Mouse (Mus musculus) adrenal gland, adult 8-10 months (tissue): ENCODE data around the gene Vmn1r51. TPM values are rescaled to one million over a fixed set of nuclear protein-coding genes. Genes with fewer than 3 reads are reported as not detected.
"Not testable (repeated sequence)": the region's sequence is repeated elsewhere in the genome, so short reads cannot be mapped to it uniquely, and the experiment has no call there.

Source experiments
- DNase-seq: peaks from one replicate; pipeline ENCODE4 v3.0.0; 2022
- total RNA-seq, 4 experiments: library from RNA; stranded (reverse); gene quantifications; 2 replicates each; pipeline ENCODE4 v1.2.4; 2022

Vmn1r51 gene
- total RNA-seq, result not detected

DNA sequence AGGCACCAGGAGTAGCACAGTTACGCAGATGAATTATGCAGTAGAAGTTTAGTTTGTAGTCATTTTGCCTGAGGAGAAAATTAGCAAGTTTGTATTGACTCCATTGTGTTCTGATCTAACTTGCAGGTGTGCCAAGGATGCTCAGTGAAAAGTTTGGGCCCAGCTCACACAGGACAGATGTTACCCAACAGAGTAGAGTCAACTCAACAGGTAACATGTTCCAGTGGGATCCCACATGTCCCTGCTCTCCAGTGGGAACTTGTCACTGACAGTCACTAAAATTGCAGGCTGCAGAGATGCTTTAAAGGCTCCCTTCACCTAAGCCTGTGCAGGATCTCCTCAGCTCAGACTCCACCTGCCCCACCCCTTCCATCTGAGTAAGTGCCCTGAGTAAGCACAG is at the start of gene Vmn1r51:
Vmn1r51 (plus strand) TSS at position 301 of the 400 bp plus-strand sequence.
- not testable (repeated sequence) for DNase-seq

DNA sequence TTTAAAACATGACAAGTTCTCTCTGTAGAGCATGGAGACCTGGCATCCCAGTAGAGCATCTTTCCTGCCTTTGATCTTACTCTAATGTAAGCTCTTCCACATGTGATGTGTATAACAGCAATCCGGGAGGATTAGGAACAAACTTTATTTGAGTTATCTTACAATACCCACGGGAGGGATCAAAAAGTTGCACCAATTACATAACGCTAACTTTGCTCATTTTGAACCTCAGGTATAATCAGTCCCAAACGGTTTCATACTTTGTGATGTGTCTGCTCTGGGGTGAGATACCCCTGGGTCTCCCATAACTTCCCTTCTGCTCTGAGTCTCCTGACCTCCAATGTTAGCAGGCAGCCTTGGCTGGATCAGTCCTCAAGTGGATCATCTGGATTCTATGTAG is 44.0 kb upstream of the Vmn1r51 start, which contains the start of gene Vmn1r49:
Vmn1r49 (minus strand) TSS at position 101 of the 400 bp plus-strand sequence.
- DNase-seq, result no peak

DNA sequence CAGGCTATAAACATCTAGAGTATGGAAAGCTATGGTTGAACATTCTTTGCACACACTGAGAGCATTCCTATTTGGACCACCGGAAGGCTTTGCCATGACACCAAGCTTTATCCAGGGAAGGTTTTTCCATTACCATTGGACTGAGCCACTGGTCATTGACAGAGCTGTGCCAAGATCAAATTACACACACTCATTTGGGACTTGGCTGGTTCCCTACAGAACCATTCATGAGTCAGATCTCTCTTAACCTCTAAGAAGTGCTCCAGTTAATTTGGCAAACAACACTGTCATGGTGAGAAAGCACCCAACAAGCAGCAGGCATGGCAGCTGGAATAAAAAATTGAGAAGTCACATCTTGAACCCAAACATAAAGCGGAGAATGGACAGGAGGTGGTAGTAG is 21.8 kb upstream of the Vmn1r51 start:
- DNase-seq, result no peak

DNA sequence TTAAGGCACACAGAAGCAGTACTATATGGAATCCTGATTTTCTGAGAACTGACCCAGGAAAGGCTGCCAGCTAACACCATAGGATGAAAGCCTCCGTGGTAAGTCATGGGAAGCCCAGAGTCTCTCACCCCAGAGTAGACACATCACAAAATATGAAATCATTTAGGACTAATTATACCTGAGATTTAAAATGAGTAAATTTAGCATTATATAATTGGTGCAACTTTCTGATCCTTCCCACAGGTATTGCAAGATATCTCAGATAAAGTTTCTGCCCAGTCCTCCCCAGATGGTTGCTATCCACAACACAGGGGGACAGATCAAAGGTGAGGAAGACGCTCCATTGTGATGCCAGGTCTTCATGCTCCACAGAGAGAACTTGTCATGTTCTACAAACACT is 21.3 kb upstream of the Vmn1r51 start, which contains the start of gene Vmn1r50:
Vmn1r50 (plus strand) TSS at position 301 of the 400 bp plus-strand sequence.
- no peak for DNase-seq

DNA sequence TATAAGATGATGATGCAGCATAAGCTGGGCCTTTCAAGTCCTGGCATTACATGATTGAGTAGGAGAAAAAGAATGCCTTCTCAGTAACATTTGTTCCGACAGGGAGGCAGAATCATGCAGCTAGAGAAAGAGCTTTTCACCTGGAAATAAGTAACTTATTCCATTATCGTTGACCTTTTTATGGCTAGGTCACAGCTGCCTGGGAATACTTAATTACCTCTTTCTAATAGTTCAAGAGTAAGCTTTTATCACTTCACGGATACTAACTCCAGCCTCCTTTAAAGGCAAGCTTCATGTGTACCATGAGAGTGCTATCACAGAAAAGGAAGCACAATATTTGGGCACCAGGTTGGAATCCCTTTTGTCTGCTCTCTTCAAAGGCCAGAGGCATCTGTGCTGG is 37.7 kb downstream of the Vmn1r51 start:
- DNase-seq, result no peak

DNA sequence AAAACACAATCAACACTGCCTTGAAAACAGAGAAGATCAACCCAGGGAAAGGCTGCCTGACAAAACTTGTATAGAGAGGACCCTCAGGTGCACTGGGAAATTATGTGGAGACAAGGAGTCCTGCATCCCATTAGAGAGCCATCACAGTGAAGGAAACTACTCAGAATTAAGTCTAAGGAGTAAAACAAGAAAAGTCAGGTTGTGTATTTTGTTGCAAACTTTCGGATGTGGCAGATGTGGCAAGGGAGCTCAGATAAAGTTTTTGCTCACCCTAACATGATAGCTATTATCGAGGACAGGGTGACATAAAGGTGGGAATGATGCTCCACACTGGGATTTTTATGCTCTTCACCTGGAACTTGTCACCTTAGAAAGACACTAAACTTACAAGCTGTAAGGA is 52.1 kb downstream of the Vmn1r51 start, which contains the start of gene Vmn1r52:
Vmn1r52 (plus strand) TSS at position 301 of the 400 bp plus-strand sequence.
- no peak for DNase-seq

Other genes starting within 250 kb of the Vmn1r51 start
- gene Vmn1r42, start 246.2 kb upstream of the Vmn1r51 start, total RNA-seq, result not detected
- not detected for gene Vmn1r43, start 246.2 kb upstream of the Vmn1r51 start, total RNA-seq
- gene Vmn1r44, start 238.9 kb upstream of the Vmn1r51 start, total RNA-seq, result not detected
- gene Vmn1r45, start 182.0 kb upstream of the Vmn1r51 start, total RNA-seq, result not detected
- not detected for gene Vmn1r46, start 153.3 kb upstream of the Vmn1r51 start, total RNA-seq
- not detected for gene Vmn1r47, start 106.4 kb upstream of the Vmn1r51 start, total RNA-seq
- gene Vmn1r48, start 85.8 kb upstream of the Vmn1r51 start, total RNA-seq, result not detected
- not detected for gene Vmn1r49, start 44.1 kb upstream of the Vmn1r51 start, total RNA-seq
- gene Vmn1r50, start 21.2 kb upstream of the Vmn1r51 start, total RNA-seq, result not detected
- gene Vmn1r52, start 52.2 kb downstream of the Vmn1r51 start, total RNA-seq, result not detected
- not detected for gene V1ra8, start 80.2 kb downstream of the Vmn1r51 start, total RNA-seq
- not detected for gene Vmn1r53, start 101.8 kb downstream of the Vmn1r51 start, total RNA-seq
- not detected for gene Vmn1r54, start 123.7 kb downstream of the Vmn1r51 start, total RNA-seq
- gene BC048671, start 178.6 kb downstream of the Vmn1r51 start, total RNA-seq, result not detected
- under 1 TPM in 1 of 4 experiments, not detected in 3; 0.30 TPM for gene Chst13, start 202.6 kb downstream of the Vmn1r51 start, total RNA-seq
- under 1 TPM in 3 of 4 experiments, not detected in 1; 0.15 to 0.24 (median 0.17) TPM for gene Uroc1, start 210.7 kb downstream of the Vmn1r51 start, total RNA-seq
- 10 to 100 TPM; 23.2 to 35.3 (median 27.3) TPM for gene Zxdc, start 246.9 kb downstream of the Vmn1r51 start, total RNA-seq